Mouse (Mus musculus): ENCODE results near the gene Lrrc31.
A peak's percentile ranks its signal among the peaks of the same experiment; 100 is the strongest.
"Not testable (repeated sequence)": the region's sequence is repeated elsewhere in the genome, so short reads cannot be mapped to it uniquely, and the experiment has no call there.

Gene Lrrc31

DNA sequence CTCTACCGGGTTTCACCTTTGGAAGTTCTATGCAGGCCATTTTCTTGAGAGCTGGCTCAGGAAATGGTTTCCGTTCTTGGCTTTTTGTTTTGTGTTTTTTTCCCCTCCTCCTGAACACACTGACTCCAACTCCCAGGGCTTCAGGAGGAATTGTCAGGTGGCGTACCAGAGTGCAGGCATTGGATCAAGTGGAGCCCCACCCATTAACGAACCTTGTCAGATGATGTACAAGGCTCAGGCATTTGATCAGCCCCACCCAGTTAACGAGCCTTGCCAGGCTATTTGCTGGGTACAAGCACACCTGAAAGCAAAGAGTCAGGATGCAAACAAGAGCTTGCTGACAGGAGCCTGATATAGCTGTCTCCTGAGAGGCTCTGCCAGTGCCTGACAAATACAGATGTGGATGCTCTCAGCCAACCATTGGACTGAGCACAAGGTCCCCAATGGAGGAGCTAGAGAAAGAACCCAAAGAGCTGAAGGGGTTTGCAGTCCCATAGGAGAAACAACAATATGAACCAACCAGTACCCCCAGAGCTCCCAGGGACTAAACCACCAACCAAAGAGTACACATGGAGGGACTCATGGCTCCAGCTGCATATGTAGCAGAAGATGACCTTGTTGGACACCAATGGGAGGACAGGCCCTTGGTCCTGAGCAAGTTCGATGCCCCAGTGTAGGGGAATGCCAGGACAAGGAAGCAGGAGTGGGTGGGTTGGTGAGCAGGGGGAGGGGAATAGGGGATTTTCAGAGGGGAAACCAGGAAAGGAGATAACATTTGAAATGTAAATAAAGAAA is at the start of gene Lrrc31:
TSS of gene Lrrc31 (minus strand) at position 133 of the 795 bp plus-strand sequence.
- DNase-seq = not testable (repeated sequence)

DNA sequence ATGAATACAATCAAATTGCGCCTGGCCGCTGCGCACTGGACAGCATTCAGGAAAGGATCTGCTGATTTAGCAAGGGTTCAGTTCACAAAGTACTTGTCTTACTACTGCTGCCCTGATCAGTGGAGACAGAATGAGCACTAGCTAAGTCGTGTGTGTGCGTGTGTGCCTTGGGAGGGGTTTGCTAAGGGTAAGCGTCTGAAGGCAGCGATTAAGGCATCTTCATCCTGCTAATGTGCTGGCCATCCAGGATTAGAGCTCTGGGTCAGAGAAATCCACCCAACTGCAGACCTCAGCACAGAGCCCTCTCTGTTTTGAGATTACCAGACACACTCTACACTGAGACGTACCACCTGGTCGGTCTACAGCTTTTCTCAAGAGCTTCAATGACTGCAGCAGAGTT is 48.7 kb upstream of the Lrrc31 start:
- DNase-seq = no peak

DNA sequence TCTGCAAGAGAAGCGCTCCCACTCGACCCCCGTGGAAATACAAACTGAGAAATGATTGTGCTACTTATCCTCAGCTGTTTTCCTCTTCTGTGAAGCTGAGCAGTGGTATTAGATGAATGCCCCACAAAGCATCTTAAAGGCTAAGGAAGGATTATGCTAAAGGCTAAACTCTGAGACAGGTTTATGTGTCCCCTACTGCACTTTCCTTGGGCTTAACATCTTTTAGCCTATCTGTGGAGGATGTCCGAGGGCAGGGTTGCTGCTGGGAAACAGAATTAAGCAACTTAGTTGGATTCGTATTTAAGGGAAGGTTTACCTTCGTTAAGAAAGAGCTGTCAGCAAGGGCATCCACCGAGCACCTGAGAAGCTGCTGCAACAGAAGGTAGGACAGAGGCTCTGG is 46.4 kb upstream of the Lrrc31 start, which contains the start of gene Samd7:
TSS of gene Samd7 (plus strand) at position 288 of the 400 bp plus-strand sequence.
- no peak for DNase-seq

- no peak for DNase-seq
These were observed 43.2 kb upstream of the Lrrc31 start for GRCm38 (mm10) chr3:30742891-30743290.

- no peak for DNase-seq
These were observed 41.7 kb upstream of the Lrrc31 start for GRCm38 (mm10) chr3:30741306-30741705.

- DNase-seq = no peak
These were observed 37.2 kb upstream of the Lrrc31 start for GRCm38 (mm10) chr3:30736809-30737208.

- DNase-seq = no peak
These were observed 29.4 kb upstream of the Lrrc31 start for GRCm38 (mm10) chr3:30729046-30729445.

GRCm38 (mm10) chr3:30727209-30727608 is 27.6 kb upstream of the Lrrc31 start:
- no peak for DNase-seq

DNA sequence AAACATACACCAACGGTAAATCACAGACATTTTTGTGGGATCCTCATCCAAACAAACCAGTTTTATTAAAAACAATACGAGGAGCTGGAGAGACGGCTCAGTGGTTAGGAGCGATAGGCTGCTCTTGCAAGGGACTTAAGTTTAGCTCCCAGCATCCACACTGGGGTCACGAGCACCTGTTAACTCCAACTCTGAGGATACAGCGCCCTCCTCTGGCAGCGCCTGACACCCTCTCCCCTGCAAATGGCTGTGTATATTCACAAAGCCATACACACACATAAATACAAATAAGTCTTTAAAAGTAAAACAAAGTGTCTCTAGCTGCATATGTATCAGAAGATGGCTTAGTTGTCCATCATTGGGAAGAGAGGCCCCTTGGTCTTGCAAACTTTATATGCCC is 25.9 kb upstream of the Lrrc31 start:
- peak; percentile 57 for DNase-seq

- no peak for DNase-seq
These were observed 25.3 kb upstream of the Lrrc31 start for GRCm38 (mm10) chr3:30724848-30725465.

GRCm38 (mm10) chr3:30724105-30724824 is 24.6 kb upstream of the Lrrc31 start:
- no peak for DNase-seq

DNA sequence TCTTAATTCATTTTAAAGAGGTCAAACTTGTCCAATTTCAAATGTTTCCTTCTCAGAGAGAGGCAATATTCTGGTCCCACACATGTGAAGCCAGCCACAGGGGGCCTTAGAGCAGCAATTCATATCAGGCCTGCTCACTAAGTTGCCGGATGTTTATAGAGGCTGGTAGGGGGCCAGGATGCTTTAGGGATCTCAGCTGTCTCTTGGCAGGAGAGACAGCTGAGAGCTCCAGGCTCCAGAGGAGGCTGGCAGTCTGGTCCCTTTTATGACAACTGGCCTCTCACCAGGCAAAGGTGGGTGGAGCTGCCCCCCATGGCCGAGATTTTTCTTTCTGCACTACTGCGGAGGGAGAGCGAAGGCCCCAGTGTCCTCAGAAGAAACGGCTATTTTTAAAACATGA is 23.5 kb upstream of the Lrrc31 start:
- DNase-seq = no peak

DNA sequence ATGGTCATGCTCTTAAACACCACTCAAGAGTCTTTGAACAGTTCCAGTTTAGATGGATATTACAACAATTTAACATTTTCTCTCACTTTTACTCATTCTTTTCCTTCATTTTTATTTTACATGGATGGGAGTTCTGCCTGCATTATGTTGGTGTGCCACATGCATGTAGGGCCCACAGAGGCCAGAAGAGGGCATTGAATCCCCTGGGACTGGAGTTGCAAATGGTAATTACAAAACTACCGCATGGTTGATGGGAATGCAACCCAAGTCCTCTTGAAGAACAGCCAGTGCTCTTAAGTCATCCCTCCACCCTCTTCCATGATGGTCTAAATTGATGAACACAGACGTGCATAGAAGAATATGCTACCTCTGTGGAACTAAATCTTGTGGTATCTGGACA is 22.8 kb upstream of the Lrrc31 start:
- DNase-seq = no peak

GRCm38 (mm10) chr3:30722036-30722435 is 22.4 kb upstream of the Lrrc31 start:
- DNase-seq = no peak

GRCm38 (mm10) chr3:30718649-30719048 is 19.0 kb upstream of the Lrrc31 start:
- DNase-seq = no peak

GRCm38 (mm10) chr3:30713334-30713733 is 13.7 kb upstream of the Lrrc31 start:
- DNase-seq = no peak

DNA sequence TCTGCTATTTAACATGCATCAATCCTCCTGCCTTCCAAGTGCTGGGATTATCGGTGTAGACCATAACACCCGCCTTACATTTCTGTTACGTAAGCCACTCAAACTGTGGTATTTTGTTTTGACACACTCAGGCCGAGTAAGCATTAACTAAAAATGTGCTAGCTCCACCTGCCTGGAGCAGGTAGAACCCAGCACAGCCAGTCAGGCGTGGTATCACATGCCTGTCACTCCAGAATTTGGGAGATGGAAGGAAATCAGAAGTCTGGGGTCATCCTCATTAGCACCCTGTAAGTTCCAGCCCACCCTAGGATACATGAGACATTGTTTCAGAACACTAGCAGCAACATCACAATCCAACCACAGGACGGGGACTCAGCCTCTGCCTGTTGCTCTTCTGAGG is 10.5 kb upstream of the Lrrc31 start:
- no peak for DNase-seq

GRCm38 (mm10) chr3:30706614-30707276 is 7.1 kb upstream of the Lrrc31 start:
- no peak for DNase-seq

DNA sequence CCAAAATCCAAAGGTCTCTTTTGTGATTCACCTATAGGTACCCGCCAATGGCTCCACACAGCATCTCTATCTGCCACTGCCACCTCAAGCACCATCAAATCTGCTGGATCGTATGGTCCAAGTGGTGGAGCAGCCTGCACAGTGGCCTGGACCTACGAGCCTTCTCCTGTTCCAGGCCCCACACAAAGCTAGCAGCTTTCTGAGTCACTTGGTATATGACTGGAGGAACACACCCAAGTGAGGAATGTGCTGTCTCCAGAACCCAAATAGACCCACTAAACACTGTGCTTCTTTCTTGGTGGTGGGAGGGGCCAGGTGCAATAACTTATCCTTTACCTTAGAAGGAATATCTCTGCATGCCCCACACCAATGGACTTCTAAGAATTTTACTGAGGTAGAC is 6.3 kb upstream of the Lrrc31 start:
- no peak for DNase-seq

GRCm38 (mm10) chr3:30697891-30698290 is 1.8 kb downstream of the Lrrc31 start:
- no peak for DNase-seq

- DNase-seq = peak; percentile 48
These were observed 3.3 kb downstream of the Lrrc31 start for GRCm38 (mm10) chr3:30696346-30696745.

- no peak for DNase-seq
These were observed 4.0 kb downstream of the Lrrc31 start for GRCm38 (mm10) chr3:30695661-30696060.

DNA sequence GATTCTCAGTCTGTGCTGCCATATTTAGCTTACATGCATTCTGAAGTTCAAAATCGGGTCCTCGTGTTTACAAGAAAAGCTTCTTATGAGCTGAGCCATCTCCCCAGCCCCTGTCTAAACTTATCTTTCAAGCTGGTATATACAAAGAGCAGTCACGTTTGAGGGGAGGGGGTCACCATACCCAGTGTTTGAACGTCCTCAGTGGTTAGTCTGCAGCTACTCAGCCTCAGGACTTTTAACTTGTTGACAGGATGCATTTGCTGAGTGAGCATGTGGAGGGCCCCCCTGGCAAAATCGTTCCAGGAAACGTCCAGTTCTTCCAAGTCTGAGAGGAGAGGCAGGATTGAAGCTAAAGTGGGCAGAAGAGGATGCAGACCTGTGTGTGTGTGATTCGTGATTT is 8.7 kb downstream of the Lrrc31 start:
- DNase-seq = no peak
